Mouse (Mus musculus) frontal cortex, postnatal 10 days (tissue): ENCODE measurements around the gene Rai1.

Source experiments
- DNase-seq, 2 experiments: peaks; one replicate each; pipeline ENCODE4 v3.0.0; 2022; ENCODE audit warnings: low spot score in 2 of 2, mixed read lengths in 1 of 2

Gene Rai1

GRCm38 (mm10) chr11:60104810-60105592 lies at the start of gene Rai1:
Gene Rai1, plus strand, starts transcription at chr11:60105013.
- DNase-seq: peak; percentile 80 to 91

DNA sequence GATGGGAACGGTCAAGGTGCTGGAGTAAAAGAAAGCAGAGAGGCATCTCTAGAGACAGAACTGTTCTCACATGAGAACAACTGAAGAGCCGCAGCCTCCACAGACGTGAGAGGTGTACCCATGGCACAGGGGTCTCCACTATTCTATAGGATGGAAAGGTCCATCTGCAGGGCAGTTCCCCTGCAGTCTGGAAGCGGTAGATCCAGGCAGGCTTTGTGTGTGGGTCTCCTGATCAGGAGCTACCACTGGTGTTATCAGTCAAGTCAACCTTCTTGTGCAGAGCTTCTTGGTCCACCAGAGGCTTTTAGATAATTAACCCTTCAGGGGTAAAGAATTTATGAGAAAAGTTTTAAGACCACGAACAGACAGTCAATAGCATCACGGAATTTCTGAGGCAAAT lies 48.3 kb upstream of the Rai1 start:
- DNase-seq: no peak

DNA sequence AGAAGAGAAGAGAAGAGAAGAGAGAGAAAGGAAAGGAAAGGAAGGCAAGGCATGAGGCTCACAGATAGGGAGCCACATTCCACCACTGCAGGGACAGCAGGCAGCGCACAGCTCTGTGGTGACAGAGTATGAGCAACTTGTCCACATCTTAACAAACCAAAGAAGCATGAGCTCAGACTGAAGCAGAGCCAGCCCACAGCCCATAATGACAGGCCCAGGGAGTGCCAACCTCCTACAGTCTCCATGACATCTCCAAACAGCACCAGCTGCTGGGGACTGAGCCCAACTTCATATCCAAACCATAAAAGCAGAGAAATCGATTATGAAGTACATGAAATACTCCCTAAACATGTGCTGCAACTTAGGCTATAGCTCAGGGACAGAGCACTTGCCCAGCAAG lies 46.8 kb upstream of the Rai1 start:
- peak in 1 of 2 experiments; percentile 48 for DNase-seq

- DNase-seq: no peak
These were observed 46.4 kb upstream of the Rai1 start for GRCm38 (mm10) chr11:60058441-60058840.

GRCm38 (mm10) chr11:60060026-60060425 lies 44.8 kb upstream of the Rai1 start:
- DNase-seq: no peak

DNA sequence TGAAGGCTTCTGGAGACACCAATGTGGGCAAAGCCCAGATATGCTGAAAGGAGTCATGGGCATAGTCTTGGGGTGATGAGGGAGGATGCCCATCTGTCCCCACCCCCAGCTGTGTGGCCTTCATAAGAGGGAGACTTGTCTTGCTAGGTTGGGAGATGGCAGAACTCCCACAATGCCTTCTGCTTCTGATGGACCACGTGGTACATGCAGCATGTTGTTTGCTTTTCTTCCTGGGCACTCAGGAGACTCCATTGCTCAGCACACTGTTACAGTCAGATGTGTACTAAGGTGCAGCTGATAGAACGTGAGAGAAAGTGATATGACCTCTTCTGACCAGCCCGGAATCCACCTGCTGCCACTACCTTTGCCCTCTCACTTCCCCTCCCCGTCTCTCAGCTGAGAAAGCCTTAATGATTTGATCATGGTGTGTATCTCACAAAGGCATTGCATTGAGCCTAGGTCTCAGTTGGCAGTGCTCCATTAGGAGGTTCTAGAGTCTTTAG lies 43.3 kb upstream of the Rai1 start:
- DNase-seq: no peak

- no peak for DNase-seq
These were observed 39.5 kb upstream of the Rai1 start for GRCm38 (mm10) chr11:60065267-60065666.

DNA sequence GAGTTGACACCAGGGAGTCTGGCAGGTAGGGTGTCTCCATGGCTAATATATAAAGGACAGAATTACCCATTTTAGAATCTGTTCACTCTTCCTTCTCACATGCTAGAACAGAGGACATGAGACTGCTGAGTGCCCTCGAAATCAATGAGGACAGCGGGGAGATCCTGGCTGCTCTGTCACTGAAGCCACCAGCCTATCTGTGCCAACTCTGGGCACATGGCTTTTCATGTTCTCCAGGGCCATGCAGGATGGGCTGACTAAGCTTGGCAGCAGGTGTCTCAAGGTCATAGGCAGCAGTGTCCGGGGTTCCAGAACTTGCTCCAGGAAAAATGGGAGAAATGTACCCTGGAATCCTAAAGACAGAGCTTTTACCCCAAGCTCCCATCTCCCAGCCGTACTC lies 37.2 kb upstream of the Rai1 start:
- DNase-seq: no peak

GRCm38 (mm10) chr11:60068631-60069030 lies 36.2 kb upstream of the Rai1 start:
- no peak for DNase-seq

DNA sequence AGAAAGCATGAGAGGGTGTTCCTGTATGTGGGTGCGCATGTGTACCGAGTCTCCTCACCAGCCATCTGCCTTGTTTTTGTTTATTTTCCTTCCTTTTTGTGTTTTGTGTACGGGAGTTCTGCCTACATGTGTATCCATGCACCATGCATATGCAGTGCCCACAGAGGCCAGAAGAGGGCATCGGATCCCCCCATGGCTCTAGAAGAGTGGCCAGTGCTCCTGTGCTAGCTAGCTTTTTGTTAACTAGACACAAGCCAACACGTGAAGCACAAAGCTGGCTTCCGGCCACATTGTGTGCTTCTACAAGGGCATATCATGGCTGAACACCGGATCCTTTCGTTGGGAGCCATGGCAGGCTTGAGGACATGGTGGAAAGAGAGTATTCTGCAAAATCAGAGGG lies 34.2 kb upstream of the Rai1 start:
- DNase-seq: peak in 1 of 2 experiments; percentile 28

DNA sequence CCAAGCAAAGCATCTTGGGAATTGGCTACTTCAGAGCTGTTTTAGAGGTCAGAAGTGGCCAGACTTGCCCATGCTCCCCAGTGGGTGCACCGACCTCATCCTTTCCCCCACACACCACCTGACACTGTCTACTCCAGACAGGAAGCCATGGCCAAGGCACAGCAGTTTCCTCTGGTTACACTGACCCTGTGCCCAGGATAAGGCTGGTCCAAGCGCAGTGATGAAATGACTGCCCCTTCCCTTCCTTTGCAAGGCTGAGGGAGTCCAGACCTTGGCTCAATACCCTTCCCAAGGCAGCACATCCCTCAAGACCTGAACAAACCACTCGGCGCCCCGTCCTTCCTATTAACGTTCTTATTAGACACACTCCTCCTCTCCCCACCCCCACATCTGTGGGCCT lies 33.6 kb upstream of the Rai1 start:
- no peak for DNase-seq

GRCm38 (mm10) chr11:60073121-60073520 lies 31.7 kb upstream of the Rai1 start:
- DNase-seq: no peak

DNA sequence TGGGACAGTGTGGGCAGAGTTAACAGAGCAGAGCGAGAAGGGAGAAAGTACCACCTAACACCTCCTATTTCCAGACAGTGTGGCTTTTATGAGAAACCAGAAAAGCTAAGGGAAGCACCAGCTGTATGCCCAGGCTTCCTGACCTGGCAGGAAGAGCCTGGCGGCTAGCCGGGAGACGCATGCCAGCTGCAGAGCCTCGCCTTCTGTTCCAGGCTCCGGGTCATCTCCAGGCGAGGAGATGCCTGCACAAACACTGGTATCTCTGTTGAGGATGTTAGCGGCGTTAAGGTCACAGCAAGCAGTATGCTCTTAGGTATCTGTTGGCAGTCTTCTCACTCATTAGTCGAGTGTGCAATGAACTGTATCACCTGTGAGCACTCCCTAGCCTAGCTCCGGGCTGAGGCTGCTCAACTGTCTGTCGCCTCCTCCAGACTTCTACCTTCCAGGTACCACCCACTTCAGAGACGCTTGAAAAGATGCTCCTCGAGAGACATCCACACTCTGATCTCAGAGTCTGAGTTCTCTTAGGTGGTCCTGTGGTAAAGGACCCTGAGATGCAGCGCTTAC lies 30.8 kb upstream of the Rai1 start:
- no peak for DNase-seq

DNA sequence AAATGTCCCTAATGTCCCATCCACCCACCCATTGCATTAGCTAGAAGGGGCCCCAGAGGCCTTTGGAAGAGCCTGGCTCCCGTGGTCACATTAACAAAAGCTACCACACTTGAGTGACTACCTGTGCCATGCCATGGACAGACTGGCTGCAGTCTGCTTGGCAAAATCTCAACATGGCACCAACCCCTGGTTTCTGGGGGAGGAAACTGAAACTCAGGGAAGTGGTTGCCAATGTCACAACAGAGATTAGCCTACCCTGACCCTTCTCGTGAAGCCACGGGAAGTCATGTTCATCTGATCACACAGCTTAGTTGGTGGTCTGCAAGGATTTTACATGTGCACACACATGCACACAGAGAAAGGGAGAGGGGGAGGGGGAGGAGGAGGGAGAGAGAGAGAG lies 28.6 kb upstream of the Rai1 start:
- no peak for DNase-seq

DNA sequence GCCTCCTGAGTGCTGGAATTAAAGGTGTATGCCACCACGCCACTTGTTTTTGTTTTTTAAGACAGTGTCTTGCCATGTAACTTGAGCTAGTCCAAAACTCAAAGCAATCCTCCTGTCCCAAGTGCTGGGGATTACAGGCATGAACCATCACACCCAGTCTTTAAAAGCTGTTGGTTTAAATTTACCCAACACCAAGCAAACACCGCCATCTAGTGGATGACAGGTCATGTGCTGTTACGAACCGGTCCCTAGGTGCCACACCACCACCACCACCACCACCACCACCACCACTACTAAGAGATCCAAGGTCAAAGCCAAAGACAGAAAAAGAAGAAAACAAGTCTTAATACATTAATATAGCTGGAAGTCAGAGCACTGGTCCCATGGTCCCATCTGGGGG lies 28.0 kb upstream of the Rai1 start:
- DNase-seq: peak in 1 of 2 experiments; percentile 54

DNA sequence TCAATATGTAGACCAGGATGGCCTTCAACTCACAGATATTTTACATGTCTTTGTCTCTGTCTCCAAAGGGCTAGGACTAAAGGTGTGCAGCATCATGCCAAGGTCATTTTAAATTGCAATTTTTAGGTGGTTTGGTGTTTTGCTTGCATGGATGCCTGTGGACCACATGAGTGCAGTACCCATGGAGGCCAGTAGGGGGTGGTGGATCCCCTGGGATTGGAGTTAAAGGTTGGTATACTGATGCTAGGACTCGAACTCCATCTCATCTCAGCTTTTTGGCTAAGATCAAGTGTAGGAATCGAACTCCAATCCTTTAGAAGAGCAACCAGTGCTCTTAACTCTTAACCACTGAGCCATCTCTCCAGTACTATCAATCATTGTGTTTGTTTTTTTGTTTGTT lies 20.2 kb upstream of the Rai1 start:
- DNase-seq: no peak

- DNase-seq: no peak
These were observed 18.1 kb upstream of the Rai1 start for GRCm38 (mm10) chr11:60086676-60087075.

DNA sequence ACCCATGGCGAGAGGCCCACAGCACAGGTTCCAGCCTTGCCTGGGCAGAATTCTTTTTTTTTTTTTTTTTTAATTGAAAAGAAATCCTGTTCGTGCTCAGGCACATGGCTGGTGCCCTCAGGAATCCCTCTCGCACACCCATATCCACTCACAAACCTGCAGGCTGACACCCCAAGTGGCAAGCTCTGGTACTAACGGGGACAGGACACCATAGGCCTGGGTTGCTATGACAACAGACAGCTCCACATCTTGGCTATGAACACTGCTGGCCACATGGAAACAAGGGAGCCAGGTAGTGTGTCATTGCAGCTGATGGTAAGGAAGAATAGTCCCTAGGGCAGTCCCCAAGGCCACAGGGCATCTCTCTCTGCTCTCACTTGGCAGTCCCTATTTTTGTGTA lies 15.9 kb upstream of the Rai1 start:
- DNase-seq: peak; percentile 36 to 69

DNA sequence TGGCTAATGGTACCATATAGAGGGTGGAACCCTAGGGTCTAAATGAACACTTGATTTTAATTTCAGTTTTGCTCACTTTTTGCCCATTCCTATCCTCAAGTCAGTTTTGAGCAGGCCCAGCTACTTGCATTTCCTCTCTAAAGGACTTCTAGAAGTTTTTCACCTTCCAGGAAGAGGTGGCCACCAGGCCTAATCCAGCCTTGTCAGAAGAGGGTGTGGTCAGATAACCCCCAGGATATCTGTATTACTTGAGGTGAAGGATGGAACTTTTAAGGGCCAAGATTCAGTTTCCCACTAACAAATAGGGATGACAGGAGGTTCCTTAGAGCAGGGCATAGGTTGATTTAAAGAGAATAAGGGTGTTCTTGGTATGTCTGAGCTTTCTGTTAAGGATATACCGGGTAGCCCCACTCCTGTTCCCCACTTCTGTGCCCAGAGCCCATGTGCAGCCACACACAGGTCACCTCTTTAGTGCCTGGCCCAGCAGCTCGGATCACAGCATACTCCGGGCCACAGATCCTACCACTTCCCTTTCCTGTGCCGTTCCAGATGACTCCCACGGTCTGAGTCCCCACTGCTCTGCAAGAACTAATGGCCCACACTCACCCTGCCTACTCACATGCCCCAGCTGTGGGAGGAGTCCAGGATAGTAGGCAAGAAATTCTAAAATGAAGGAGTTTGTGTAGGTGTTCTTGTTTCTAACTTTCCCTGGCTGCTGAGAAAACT lies 14.0 kb upstream of the Rai1 start:
- DNase-seq: no peak

GRCm38 (mm10) chr11:60091422-60091761 lies 13.4 kb upstream of the Rai1 start:
- DNase-seq: no peak

GRCm38 (mm10) chr11:60093227-60093626 lies 11.6 kb upstream of the Rai1 start:
- DNase-seq: no peak

GRCm38 (mm10) chr11:60093984-60094587 lies 10.7 kb upstream of the Rai1 start:
- no peak for DNase-seq
